Mouse (Mus musculus) right cerebral cortex, adult 18-20 months (tissue): ENCODE results near the gene Gm48551.
A peak's percentile ranks its signal among the peaks of the same experiment; 100 is the strongest.

ENCODE experiments used
- DNase-seq: peaks from one replicate; pipeline ENCODE4 v3.0.0; 2022; ENCODE audit warnings: mixed read lengths

Gene Gm48551

GRCm38 (mm10) chr10:81405588-81406201, 21.4 kb downstream of the Gm48551 start:
- DNase-seq, result no peak

- DNase-seq, result no peak
Observed at GRCm38 (mm10) chr10:81406504-81407440, 22.5 kb downstream of the Gm48551 start.

- peak; percentile 83 for DNase-seq
Observed at GRCm38 (mm10) chr10:81407539-81408423, 23.5 kb downstream of the Gm48551 start.

- no peak for DNase-seq
Observed at GRCm38 (mm10) chr10:81408424-81408729, 24.1 kb downstream of the Gm48551 start.

GRCm38 (mm10) chr10:81408871-81409291, 24.6 kb downstream of the Gm48551 start:
- DNase-seq, result no peak

- no peak for DNase-seq
Observed at GRCm38 (mm10) chr10:81409330-81409729, 25.1 kb downstream of the Gm48551 start.

- no peak for DNase-seq
Observed at GRCm38 (mm10) chr10:81410350-81410749, 26.1 kb downstream of the Gm48551 start.

GRCm38 (mm10) chr10:81410981-81411380, 26.7 kb downstream of the Gm48551 start:
- DNase-seq, result no peak

GRCm38 (mm10) chr10:81411471-81412400, 27.5 kb downstream of the Gm48551 start:
- peak; percentile 73 for DNase-seq

GRCm38 (mm10) chr10:81412586-81413309, 28.5 kb downstream of the Gm48551 start:
- DNase-seq, result no peak

- DNase-seq, result peak; percentile 84
Observed at GRCm38 (mm10) chr10:81413310-81414261, 29.3 kb downstream of the Gm48551 start.

- no peak for DNase-seq
Observed at GRCm38 (mm10) chr10:81414682-81415081, 30.4 kb downstream of the Gm48551 start.

- DNase-seq, result no peak
Observed at GRCm38 (mm10) chr10:81415146-81415545, 30.9 kb downstream of the Gm48551 start.

GRCm38 (mm10) chr10:81415549-81416310, 31.5 kb downstream of the Gm48551 start:
- DNase-seq, result no peak

GRCm38 (mm10) chr10:81416581-81417226, 32.4 kb downstream of the Gm48551 start:
- DNase-seq, result peak; percentile 92

- DNase-seq, result no peak
Observed at GRCm38 (mm10) chr10:81417227-81418215, 33.3 kb downstream of the Gm48551 start.
